Mouse (Mus musculus): Measurements from ENCODE around the gene Cys1. TPM values are rescaled to one million over a fixed set of nuclear protein-coding genes. Genes with fewer than 3 reads are reported as not detected.
A peak's percentile ranks its signal among the peaks of the same experiment; 100 is the strongest.
"Not testable (repeated sequence)": the region's sequence is repeated elsewhere in the genome, so short reads cannot be mapped to it uniquely, and the experiment has no call there.

Cys1 gene
- total and polyA plus RNA-seq, 2 experiments from 2014 or later: 0.85 to 3.8 TPM

DNA sequence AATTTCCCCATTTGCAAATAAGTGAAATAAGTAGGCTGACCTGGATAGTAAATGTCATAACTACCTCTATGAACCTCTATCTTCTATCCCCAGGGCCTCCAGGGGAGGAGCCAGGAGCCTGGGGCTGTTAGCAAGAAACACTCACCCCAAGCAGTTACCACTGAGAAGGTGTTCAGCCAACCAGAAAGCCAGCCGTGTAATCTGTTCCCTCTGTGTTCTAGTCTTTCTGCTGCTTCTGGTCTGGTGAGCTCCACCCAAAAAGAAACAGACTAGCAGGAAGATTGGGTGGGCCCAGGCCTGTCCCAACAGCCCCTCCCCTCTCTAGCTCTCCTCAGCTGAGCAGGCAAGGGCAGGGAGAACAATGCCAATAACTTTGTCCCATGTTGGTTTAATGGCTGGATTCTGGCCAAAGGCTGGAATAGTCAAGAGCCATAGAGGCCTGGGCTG is 37.5 kb downstream of the Cys1 start:
- no peak overlapping the region for H3K4me2 ChIP-seq (ENCODE audit: low read depth, low read length)
- no peaks in the 10 kb centered on the region for H3K36me3 ChIP-seq (replicated peaks; ENCODE audit: control insufficient read depth, insufficient read depth, low read length)
- DNase-seq (ENCODE audit: low spot score): peak; percentile 70
- peak overlapping the region; percentile 62 for H3K27ac ChIP-seq (ENCODE audit: low read depth)
- no peak overlapping the region for H3K4me3 ChIP-seq (ENCODE audit: low read depth, low read length)
- no peak for TF ChIP-seq EP300 (IDR thresholded peaks at IDR 0.05; ENCODE audit: low read depth)
- TF ChIP-seq CTCF (IDR thresholded peaks at IDR 0.05; ENCODE audit: low read depth): no peak
- H3K4me1 ChIP-seq (ENCODE audit: control insufficient read depth, insufficient read depth): peaks cover 29% of the 10 kb centered on the region
- no peaks in the 10 kb centered on the region for H3K27me3 ChIP-seq (ENCODE audit: control insufficient read depth, insufficient read depth, low read length)
- 18% methylated on average over 1 of the region's 1 CpGs for WGBS
- peak; percentile 57 for ATAC-seq (ENCODE audit: insufficient read depth, low read depth)
- H3K9ac ChIP-seq (replicated peaks; ENCODE audit: low read depth, low read length): no peak overlapping the region
- no peaks in the 10 kb centered on the region for H3K9me3 ChIP-seq (replicated peaks; ENCODE audit: control insufficient read depth, low read length)

DNA sequence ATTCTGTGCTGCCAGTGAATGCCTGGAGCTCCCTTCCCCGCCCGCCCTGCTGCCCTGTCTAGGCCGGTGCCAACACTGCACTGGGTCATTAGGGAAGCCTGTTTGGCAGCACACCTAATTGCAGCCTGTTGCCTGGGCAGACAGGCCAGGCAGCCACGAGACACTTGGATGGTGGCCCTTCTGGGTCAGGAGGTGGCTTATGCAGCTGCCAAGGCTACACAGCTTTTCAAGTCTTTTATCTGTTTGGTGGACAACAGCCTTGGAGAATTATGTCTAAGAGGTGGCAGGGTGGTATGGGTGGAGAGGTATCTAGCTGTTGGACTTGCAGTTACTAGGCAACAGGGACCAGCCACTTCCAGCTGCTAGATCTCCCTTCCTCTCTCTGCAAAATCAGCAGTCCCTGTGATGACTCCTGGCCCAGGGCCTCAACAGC is 39.2 kb downstream of the Cys1 start:
- DNase-seq (ENCODE audit: low spot score) (peak; percentile 83), ATAC-seq (ENCODE audit: insufficient read depth, low read depth) (peak; percentile 89)
- 35% methylated on average over 4 of the region's 4 CpGs for WGBS
- Histone ChIP-seq H3K27me3 (ENCODE audit: control insufficient read depth, insufficient read depth, low read length) (no peaks in the 10 kb centered on the region), H3K4me2 (ENCODE audit: low read depth, low read length) (no peak overlapping the region), H3K9ac (replicated peaks; ENCODE audit: low read depth, low read length) (no peak overlapping the region), H3K27ac (ENCODE audit: low read depth) (peak overlapping the region; percentile 72), H3K4me3 (ENCODE audit: low read depth, low read length) (no peak overlapping the region), H3K36me3 (replicated peaks; ENCODE audit: control insufficient read depth, insufficient read depth, low read length) (no peaks in the 10 kb centered on the region), H3K9me3 (replicated peaks; ENCODE audit: control insufficient read depth, low read length) (no peaks in the 10 kb centered on the region), H3K4me1 (ENCODE audit: control insufficient read depth, insufficient read depth) (peaks cover 29% of the 10 kb centered on the region)
- peak; percentile 98 for TF ChIP-seq EP300 (IDR thresholded peaks at IDR 0.05; ENCODE audit: low read depth)
- peak; percentile 1; the same call in 1 of the 2 replicates for TF ChIP-seq CTCF (IDR thresholded peaks at IDR 0.05; ENCODE audit: low read depth)

DNA sequence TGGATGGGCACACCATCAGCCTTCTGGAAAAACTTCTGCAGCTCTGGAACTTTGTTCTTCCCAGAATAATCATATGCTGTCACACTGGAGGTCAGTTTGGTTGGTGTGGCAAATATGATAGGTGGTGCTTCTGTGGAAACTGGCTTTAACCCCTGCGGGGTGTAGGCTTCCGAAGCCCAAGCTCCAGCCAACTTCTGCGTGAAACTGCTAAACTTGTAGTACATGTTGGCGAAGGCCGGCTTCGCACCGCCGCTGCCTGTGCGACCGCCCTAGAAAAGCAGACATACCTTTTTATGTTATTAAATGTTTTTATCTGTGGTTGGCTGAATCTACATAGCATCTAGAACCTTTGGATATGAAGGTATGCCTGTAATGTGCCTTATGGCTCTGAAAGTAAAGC is 42.8 kb downstream of the Cys1 start:
- not testable (repeated sequence) for H3K9ac ChIP-seq (replicated peaks; ENCODE audit: low read depth, low read length); H3K9me3 ChIP-seq (replicated peaks; ENCODE audit: control insufficient read depth, low read length); H3K4me3 ChIP-seq (ENCODE audit: low read depth, low read length); H3K36me3 ChIP-seq (replicated peaks; ENCODE audit: control insufficient read depth, insufficient read depth, low read length); ATAC-seq (ENCODE audit: insufficient read depth, low read depth); H3K27me3 ChIP-seq (ENCODE audit: control insufficient read depth, insufficient read depth, low read length); DNase-seq (ENCODE audit: low spot score); H3K4me2 ChIP-seq (ENCODE audit: low read depth, low read length); H3K27ac ChIP-seq (ENCODE audit: low read depth)
- peaks cover 33% of the 10 kb centered on the region for H3K4me1 ChIP-seq (ENCODE audit: control insufficient read depth, insufficient read depth)
- WGBS: 94% methylated on average over 10 of the region's 10 CpGs

- Histone ChIP-seq H3K36me3 (replicated peaks; ENCODE audit: control insufficient read depth, insufficient read depth, low read length) (no peaks in the 10 kb centered on the region), H3K4me3 (ENCODE audit: low read depth, low read length) (no peak overlapping the region), H3K9me3 (replicated peaks; ENCODE audit: control insufficient read depth, low read length) (no peaks in the 10 kb centered on the region), H3K27me3 (ENCODE audit: control insufficient read depth, insufficient read depth, low read length) (no peaks in the 10 kb centered on the region), H3K27ac (ENCODE audit: low read depth) (peak overlapping the region; percentile 76), H3K9ac (replicated peaks; ENCODE audit: low read depth, low read length) (no peak overlapping the region), H3K4me1 (ENCODE audit: control insufficient read depth, insufficient read depth) (peaks cover 19% of the 10 kb centered on the region), H3K4me2 (ENCODE audit: low read depth, low read length) (no peak overlapping the region)
- DNase-seq (ENCODE audit: low spot score) (no peak), ATAC-seq (ENCODE audit: insufficient read depth, low read depth) (no peak)
- TF ChIP-seq EP300 (IDR thresholded peaks at IDR 0.05; ENCODE audit: low read depth): no peak
- TF ChIP-seq CTCF (IDR thresholded peaks at IDR 0.05; ENCODE audit: low read depth): no peak
- WGBS: 86% methylated on average over 3 of the region's 3 CpGs
Measured at GRCm38 (mm10) chr12:24634648-24635047, 47.0 kb downstream of the Cys1 start.

DNA sequence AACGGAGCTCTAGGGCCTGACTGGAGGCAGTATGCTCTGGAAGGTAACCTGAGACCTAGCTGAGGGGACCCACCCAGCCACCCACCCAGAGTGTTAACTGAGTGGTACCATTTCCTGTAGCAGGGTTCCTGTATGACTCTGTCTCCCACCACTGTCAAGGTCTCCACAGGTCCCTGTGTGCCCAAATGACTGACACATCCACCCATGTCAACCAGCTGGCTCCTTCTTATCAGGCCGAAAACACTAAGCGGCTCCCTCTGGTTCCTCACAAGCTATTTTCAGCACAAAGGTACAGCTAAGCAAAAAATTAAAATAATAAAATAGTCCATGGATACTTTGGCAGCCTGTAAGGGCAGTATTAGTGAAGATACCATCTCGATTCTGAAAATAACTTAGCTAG is 47.4 kb downstream of the Cys1 start:
- H3K27ac ChIP-seq (ENCODE audit: low read depth): peak overlapping the region; percentile 76
- H3K9ac ChIP-seq (replicated peaks; ENCODE audit: low read depth, low read length): no peak overlapping the region
- DNase-seq (ENCODE audit: low spot score): peak; percentile 49
- peaks cover 19% of the 10 kb centered on the region for H3K4me1 ChIP-seq (ENCODE audit: control insufficient read depth, insufficient read depth)
- ATAC-seq (ENCODE audit: insufficient read depth, low read depth): peak; percentile 48; the same call in 1 of the 2 replicates
- no peak for TF ChIP-seq EP300 (IDR thresholded peaks at IDR 0.05; ENCODE audit: low read depth)
- TF ChIP-seq CTCF (IDR thresholded peaks at IDR 0.05; ENCODE audit: low read depth): no peak
- WGBS: 19% methylated on average over 4 of the region's 4 CpGs
- no peaks in the 10 kb centered on the region for H3K27me3 ChIP-seq (ENCODE audit: control insufficient read depth, insufficient read depth, low read length)
- H3K9me3 ChIP-seq (replicated peaks; ENCODE audit: control insufficient read depth, low read length): no peaks in the 10 kb centered on the region
- no peak overlapping the region for H3K4me2 ChIP-seq (ENCODE audit: low read depth, low read length)
- no peak overlapping the region for H3K4me3 ChIP-seq (ENCODE audit: low read depth, low read length)
- no peaks in the 10 kb centered on the region for H3K36me3 ChIP-seq (replicated peaks; ENCODE audit: control insufficient read depth, insufficient read depth, low read length)

- DNase-seq (ENCODE audit: low spot score) (peak; percentile 44), ATAC-seq (ENCODE audit: insufficient read depth, low read depth) (peak; percentile 32; the same call in 1 of the 2 replicates)
- Histone ChIP-seq H3K9ac (replicated peaks; ENCODE audit: low read depth, low read length) (no peak overlapping the region), H3K9me3 (replicated peaks; ENCODE audit: control insufficient read depth, low read length) (no peaks in the 10 kb centered on the region), H3K4me3 (ENCODE audit: low read depth, low read length) (no peak overlapping the region), H3K4me1 (ENCODE audit: control insufficient read depth, insufficient read depth) (peaks cover 19% of the 10 kb centered on the region), H3K27me3 (ENCODE audit: control insufficient read depth, insufficient read depth, low read length) (no peaks in the 10 kb centered on the region), H3K4me2 (ENCODE audit: low read depth, low read length) (no peak overlapping the region), H3K36me3 (replicated peaks; ENCODE audit: control insufficient read depth, insufficient read depth, low read length) (no peaks in the 10 kb centered on the region), H3K27ac (ENCODE audit: low read depth) (peak overlapping the region; percentile 76)
- TF ChIP-seq EP300 (IDR thresholded peaks at IDR 0.05; ENCODE audit: low read depth) (no peak), CTCF (IDR thresholded peaks at IDR 0.05; ENCODE audit: low read depth) (no peak)
- 73% methylated on average over 1 of the region's 1 CpGs for WGBS
Measured at GRCm38 (mm10) chr12:24633753-24634191, 47.8 kb downstream of the Cys1 start.

Measured in heart, postnatal 0 days (tissue).